Mouse (Mus musculus) limb, embryonic 15.5 days (tissue): ENCODE measurements around the gene Snta1. TPM values are rescaled to one million over a fixed set of nuclear protein-coding genes. Genes with fewer than 3 reads are reported as not detected.

Source experiments
- ATAC-seq: fragments of 200-750 bp; cut with Nextera tagmentation; 2 replicates; pipeline ENCODE4 v1.8.0; 2017; ENCODE audit warnings: low read depth, moderate TSS enrichment; ENCODE audit not compliant: insufficient number of reproducible peaks, low FRiP score, low TSS enrichment
- H3K27ac ChIP-seq: fragments of 300-500 bp; sonication (generic); 2 replicates; pipeline ENCODE4 v1.5.1; 2015; ENCODE audit warnings: moderate library complexity, mild to moderate bottlenecking, inconsistent platforms
- H3K27me3 ChIP-seq: fragments of 300-500 bp; sonication (generic); 2 replicates; pipeline ENCODE4 v1.6.1; 2015; ENCODE audit warnings: inconsistent platforms
- H3K36me3 ChIP-seq: fragments of 300-500 bp; sonication (generic); 2 replicates; pipeline ENCODE4 v1.6.1; 2015; ENCODE audit warnings: inconsistent platforms
- H3K4me1 ChIP-seq: fragments of 300-500 bp; sonication (generic); 2 replicates; pipeline ENCODE4 v1.6.1; 2015; ENCODE audit warnings: inconsistent platforms
- H3K4me2 ChIP-seq: fragments of 300-500 bp; sonication (generic); 2 replicates; pipeline ENCODE4 v1.6.1; 2015; ENCODE audit warnings: mild to moderate bottlenecking, inconsistent platforms
- H3K4me3 ChIP-seq: fragments of 300-500 bp; sonication (generic); 2 replicates; pipeline ENCODE4 v1.5.1; 2015; ENCODE audit warnings: mild to moderate bottlenecking, inconsistent platforms
- H3K9ac ChIP-seq: fragments of 300-500 bp; sonication (generic); 2 replicates; pipeline ENCODE4 v1.6.1; 2015; ENCODE audit warnings: inconsistent platforms
- H3K9me3 ChIP-seq: fragments of 300-500 bp; sonication (generic); 2 replicates; pipeline ENCODE4 v1.6.1; 2016; ENCODE audit warnings: inconsistent platforms
- WGBS: fragments of 180-500 bp; shearing (Covaris S2); methylation state at CpG from one replicate; pipeline ENCODE4 v1.1.7; 2015; 5-methylcytosine and 5-hydroxymethylcytosine counted together
- polyA plus RNA-seq: library from polyadenylated mRNA; unstranded; fragments of >200 nt; fragmentation: Nextera tagmentation; extraction: Ambion mirVana; gene quantifications from 2 replicates; pipeline ENCODE4 v1.2.1, GENCODE M21; 2015

Gene Snta1
- 10.2 and 14.5 TPM in 2 replicates for polyA plus RNA-seq

DNA sequence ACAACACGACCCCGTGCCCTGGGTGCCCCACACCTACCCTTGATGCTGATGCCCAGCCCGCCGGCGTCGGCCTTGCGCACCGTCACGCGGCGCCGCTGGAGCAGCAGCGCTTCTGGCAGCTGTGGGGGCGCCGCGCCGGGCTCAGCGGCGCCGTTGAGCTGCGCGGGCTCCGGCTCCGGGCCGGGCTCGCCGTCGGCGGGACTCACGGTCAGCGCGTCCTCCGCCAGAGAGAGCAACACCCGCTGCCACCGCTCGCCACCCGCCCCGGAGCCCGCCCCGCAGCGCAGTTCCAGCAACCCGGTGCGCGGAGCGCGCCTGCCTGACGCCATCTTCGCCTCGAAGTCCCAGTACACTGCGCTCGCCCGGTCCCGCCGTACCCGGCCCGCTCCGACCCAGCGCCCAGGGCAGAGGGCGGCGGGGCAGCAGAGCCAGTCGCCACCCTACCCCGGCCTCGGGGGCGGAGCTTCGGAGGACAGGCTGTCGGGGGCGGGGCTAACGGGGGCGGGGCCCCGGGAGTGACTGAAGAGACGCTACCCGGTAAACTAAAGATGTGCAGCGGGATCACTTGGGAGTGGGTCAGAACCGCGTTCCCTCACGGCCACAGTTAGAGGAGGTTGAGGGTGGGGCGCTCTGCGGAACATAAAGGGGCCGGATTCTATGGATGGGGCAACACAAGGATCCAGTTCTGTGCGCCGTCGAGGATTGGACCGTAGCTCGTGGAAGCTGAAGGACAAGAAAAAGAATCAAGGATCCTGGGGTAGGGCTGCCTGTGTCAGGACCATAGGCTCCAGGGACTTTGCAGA lies at the start of gene Snta1:
Gene Snta1, minus strand, starts transcription at position 457 of the 803 bp plus-strand sequence.
- Histone ChIP-seq H3K36me3 (no peaks in the 10 kb centered on the region), H3K27ac (peak within 1 kb of the TSS; percentile 68), H3K27me3 (0 out of 2 replicates have a peak, but pooled peaks cover 3% of the 10 kb centered on the region), H3K9me3 (no peaks in the 10 kb centered on the region), H3K9ac (peak within 1 kb of the TSS; percentile 48), H3K4me2 (peak within 1 kb of the TSS; percentile 80), H3K4me1 (peaks cover 34% of the 10 kb centered on the region), H3K4me3 (peak within 1 kb of the TSS; percentile 76)
- ATAC-seq = peak; percentile 79
- 1% methylated on average over 82 of the region's 84 CpGs for WGBS

GRCm38 (mm10) chr2:154456621-154457020 lies 48.7 kb upstream of the Snta1 start:
- no peak for ATAC-seq
- Histone ChIP-seq H3K36me3 (no peaks in the 10 kb centered on the region), H3K4me3 (no peak overlapping the region), H3K27me3 (no peaks in the 10 kb centered on the region), H3K27ac (no peak overlapping the region), H3K9ac (no peak overlapping the region), H3K4me1 (peaks cover 23% of the 10 kb centered on the region), H3K9me3 (no peaks in the 10 kb centered on the region), H3K4me2 (no peak overlapping the region)

- Histone ChIP-seq H3K9me3 (no peaks in the 10 kb centered on the region), H3K9ac (no peak overlapping the region), H3K4me2 (0 out of 2 replicates have a peak overlapping the region, but pooled peaks have one; percentile 14), H3K27me3 (no peaks in the 10 kb centered on the region), H3K36me3 (no peaks in the 10 kb centered on the region), H3K4me1 (peaks cover 20% of the 10 kb centered on the region), H3K27ac (peak overlapping the region; percentile 59), H3K4me3 (no peak overlapping the region)
- ATAC-seq = no peak
- WGBS = 18% methylated on average over 5 of the region's 5 CpGs
Observed at GRCm38 (mm10) chr2:154455776-154456175, 47.9 kb upstream of the Snta1 start.

- Histone ChIP-seq H3K36me3 (no peaks in the 10 kb centered on the region), H3K9ac (no peak overlapping the region), H3K4me3 (no peak overlapping the region), H3K4me1 (peaks cover 14% of the 10 kb centered on the region), H3K27ac (peak overlapping the region; percentile 38; the same call in 1 of the 2 replicates), H3K27me3 (no peaks in the 10 kb centered on the region), H3K9me3 (no peaks in the 10 kb centered on the region), H3K4me2 (no peak overlapping the region)
- no peak for ATAC-seq
- WGBS = 40% methylated on average over 3 of the region's 3 CpGs
Observed at GRCm38 (mm10) chr2:154454605-154455004, 46.7 kb upstream of the Snta1 start.

GRCm38 (mm10) chr2:154454099-154454498 lies 46.2 kb upstream of the Snta1 start:
- ATAC-seq = no peak
- Histone ChIP-seq H3K4me1 (peaks cover 14% of the 10 kb centered on the region), H3K36me3 (no peaks in the 10 kb centered on the region), H3K9me3 (no peaks in the 10 kb centered on the region), H3K27me3 (no peaks in the 10 kb centered on the region), H3K4me2 (no peak overlapping the region), H3K27ac (no peak overlapping the region), H3K4me3 (no peak overlapping the region), H3K9ac (no peak overlapping the region)
- 50% methylated on average over 1 of the region's 1 CpGs for WGBS

- WGBS = 89% methylated on average over 2 of the region's 2 CpGs
Observed at GRCm38 (mm10) chr2:154452951-154453350, 45.1 kb upstream of the Snta1 start.

GRCm38 (mm10) chr2:154448633-154449032 lies 40.7 kb upstream of the Snta1 start:
- Histone ChIP-seq H3K4me3 (no peak overlapping the region), H3K27ac (no peak overlapping the region), H3K4me1 (no peaks in the 10 kb centered on the region), H3K9me3 (no peaks in the 10 kb centered on the region), H3K36me3 (0 out of 2 replicates have a peak, but pooled peaks cover 3% of the 10 kb centered on the region), H3K4me2 (no peak overlapping the region), H3K9ac (no peak overlapping the region), H3K27me3 (no peaks in the 10 kb centered on the region)
- no peak for ATAC-seq

More at GRCm38 (mm10) chr2:154452951-154453350, 45.1 kb upstream of the Snta1 start:
- no peaks in the 10 kb centered on the region for H3K27me3 ChIP-seq
- peaks cover 14% of the 10 kb centered on the region for H3K4me1 ChIP-seq
- H3K9me3 ChIP-seq = no peaks in the 10 kb centered on the region
- no peak for ATAC-seq
- no peak overlapping the region for H3K9ac ChIP-seq
- H3K4me2 ChIP-seq = no peak overlapping the region
- H3K36me3 ChIP-seq = no peaks in the 10 kb centered on the region
- H3K4me3 ChIP-seq = no peak overlapping the region
- H3K27ac ChIP-seq = no peak overlapping the region

- ATAC-seq = no peak
- Histone ChIP-seq H3K27ac (no peak overlapping the region), H3K36me3 (0 out of 2 replicates have a peak, but pooled peaks cover 5% of the 10 kb centered on the region), H3K4me2 (no peak overlapping the region), H3K9me3 (no peaks in the 10 kb centered on the region), H3K4me3 (no peak overlapping the region), H3K27me3 (no peaks in the 10 kb centered on the region), H3K4me1 (no peaks in the 10 kb centered on the region), H3K9ac (no peak overlapping the region)
- WGBS = 94% methylated on average over 8 of the region's 8 CpGs
Observed at GRCm38 (mm10) chr2:154447821-154448220, 39.9 kb upstream of the Snta1 start.

DNA sequence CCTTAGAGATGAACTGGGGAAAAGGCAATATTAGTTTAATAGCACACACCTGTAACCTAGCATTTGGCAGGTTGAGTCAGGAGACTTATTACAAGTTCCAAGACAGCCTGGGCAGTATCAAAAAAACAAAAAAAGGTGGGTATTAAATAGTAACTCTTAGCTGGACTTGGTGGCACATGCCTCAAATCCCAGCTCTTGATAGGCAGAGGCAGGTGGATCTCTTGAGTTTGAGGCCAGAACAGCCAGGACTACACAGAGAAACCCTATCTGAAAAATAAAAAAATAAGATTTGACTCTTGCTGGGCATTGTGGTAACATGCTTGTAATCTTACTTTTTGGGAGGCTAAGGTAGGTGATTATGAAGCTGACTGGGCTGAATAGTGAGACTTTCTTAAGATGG lies 32.6 kb upstream of the Snta1 start:
- Histone ChIP-seq H3K27ac (no peak overlapping the region), H3K36me3 (0 out of 2 replicates have a peak, but pooled peaks cover 2% of the 10 kb centered on the region), H3K4me3 (no peak overlapping the region), H3K27me3 (no peaks in the 10 kb centered on the region), H3K4me2 (no peak overlapping the region), H3K9me3 (no peaks in the 10 kb centered on the region), H3K9ac (no peak overlapping the region), H3K4me1 (peaks cover 20% of the 10 kb centered on the region)
- no peak for ATAC-seq

DNA sequence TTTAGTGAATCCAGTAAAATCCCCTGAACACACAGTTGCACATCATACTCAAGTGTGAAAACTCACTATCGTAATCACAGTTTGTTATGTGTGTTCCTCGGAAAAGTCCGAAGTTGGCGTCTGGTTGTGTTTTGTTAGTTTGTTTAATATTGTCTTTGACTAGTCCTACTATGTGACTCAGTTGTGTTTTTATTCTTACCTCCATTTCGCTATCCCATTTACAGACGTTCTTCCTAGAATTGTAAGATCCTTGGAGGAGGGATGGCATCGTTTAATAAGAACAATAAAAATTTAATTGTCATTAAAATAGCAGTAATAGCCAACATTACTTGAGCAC lies 29.3 kb upstream of the Snta1 start:
- H3K36me3 ChIP-seq = no peaks in the 10 kb centered on the region
- peaks cover 20% of the 10 kb centered on the region for H3K4me1 ChIP-seq
- no peaks in the 10 kb centered on the region for H3K27me3 ChIP-seq
- H3K4me3 ChIP-seq = peak overlapping the region; percentile 98
- H3K9ac ChIP-seq = peak overlapping the region; percentile 98
- no peak for ATAC-seq
- peak overlapping the region; percentile 40 for H3K4me2 ChIP-seq
- peak overlapping the region; percentile 96; the same call in 1 of the 2 replicates for H3K27ac ChIP-seq
- WGBS = 8% methylated on average over 7 of the region's 7 CpGs
- H3K9me3 ChIP-seq = no peaks in the 10 kb centered on the region

- H3K9ac ChIP-seq = peak within 1 kb of the TSS; percentile 98
- peak within 1 kb of the TSS; percentile 47 for H3K4me2 ChIP-seq
- H3K4me3 ChIP-seq = peak within 1 kb of the TSS; percentile 98
- peak within 1 kb of the TSS; percentile 96 for H3K27ac ChIP-seq
- no peaks in the 10 kb centered on the region for H3K27me3 ChIP-seq
- peak; percentile 56 for ATAC-seq
- H3K9me3 ChIP-seq = no peaks in the 10 kb centered on the region
- no peaks in the 10 kb centered on the region for H3K36me3 ChIP-seq
- peaks cover 20% of the 10 kb centered on the region for H3K4me1 ChIP-seq
- under 1% methylated on average over 66 of the region's 70 CpGs for WGBS
Observed at GRCm38 (mm10) chr2:154436458-154437190, 28.7 kb upstream of the Snta1 start, which contains the start of gene Cbfa2t2. Gene Cbfa2t2 (plus strand): TSS chr2:154436481.

- H3K4me3 ChIP-seq = peak overlapping the region; percentile 98
- WGBS = under 1% methylated on average over 40 of the region's 44 CpGs
- H3K27me3 ChIP-seq = no peaks in the 10 kb centered on the region
- no peaks in the 10 kb centered on the region for H3K9me3 ChIP-seq
- H3K4me2 ChIP-seq = peak overlapping the region; percentile 47
- peak overlapping the region; percentile 96 for H3K27ac ChIP-seq
- peak; percentile 100 for ATAC-seq
- H3K9ac ChIP-seq = peak overlapping the region; percentile 98; the same call in 1 of the 2 replicates
- H3K4me1 ChIP-seq = peaks cover 20% of the 10 kb centered on the region
- no peaks in the 10 kb centered on the region for H3K36me3 ChIP-seq
Observed at GRCm38 (mm10) chr2:154436076-154436457, 28.2 kb upstream of the Snta1 start.
